Mouse (Mus musculus): Measurements from ENCODE around the gene Ube2i. TPM values are rescaled to one million over a fixed set of nuclear protein-coding genes. Genes with fewer than 3 reads are reported as not detected.

The Ube2i gene
- 461 TPM for polyA plus RNA-seq (2014; fragmentation: Illumina TruSeq; extraction: RNeasy Lipid Tissue Mini Kit (QIAGEN cat#74804); ENCODE audit: low read depth, low replicate concordance)

DNA sequence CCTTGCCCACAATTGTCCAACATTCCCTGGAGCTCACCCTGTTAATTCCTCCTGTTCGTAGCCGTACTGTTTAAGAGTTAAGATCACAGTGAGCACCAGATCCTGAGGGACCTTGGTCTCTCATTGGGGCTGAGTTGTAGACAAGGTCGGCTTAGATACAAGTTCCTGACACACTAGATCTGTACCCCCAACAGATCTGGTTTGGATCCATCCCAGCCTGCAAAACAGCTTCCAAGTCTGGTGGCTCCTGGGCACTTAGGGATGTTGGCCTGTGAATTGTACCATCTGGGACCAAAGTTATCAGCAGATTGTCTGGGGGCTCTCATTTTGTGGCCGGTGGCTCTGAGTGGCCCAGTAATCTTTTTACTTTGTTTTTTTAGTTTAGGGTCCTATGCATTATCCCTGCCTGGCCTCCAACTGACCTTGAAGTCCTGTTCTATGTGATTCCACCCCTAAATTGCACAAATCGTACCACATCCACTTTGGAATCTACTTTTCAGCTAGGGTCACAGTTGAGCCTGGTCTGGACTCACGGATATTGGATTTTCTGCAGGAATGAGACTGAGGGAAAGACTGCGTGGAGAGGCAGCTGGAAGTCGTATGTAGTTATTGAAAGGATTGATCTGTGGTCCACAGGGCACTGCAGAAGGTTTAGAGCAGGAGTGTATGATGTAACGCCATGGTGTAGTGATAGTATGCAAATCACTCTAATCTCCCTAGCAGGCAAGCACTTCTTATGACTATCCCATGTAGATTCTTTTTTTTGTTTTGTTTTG is at the start of gene Ube2i:
Ube2i (minus strand) TSS at position 52 of the 776 bp plus-strand sequence.

DNA sequence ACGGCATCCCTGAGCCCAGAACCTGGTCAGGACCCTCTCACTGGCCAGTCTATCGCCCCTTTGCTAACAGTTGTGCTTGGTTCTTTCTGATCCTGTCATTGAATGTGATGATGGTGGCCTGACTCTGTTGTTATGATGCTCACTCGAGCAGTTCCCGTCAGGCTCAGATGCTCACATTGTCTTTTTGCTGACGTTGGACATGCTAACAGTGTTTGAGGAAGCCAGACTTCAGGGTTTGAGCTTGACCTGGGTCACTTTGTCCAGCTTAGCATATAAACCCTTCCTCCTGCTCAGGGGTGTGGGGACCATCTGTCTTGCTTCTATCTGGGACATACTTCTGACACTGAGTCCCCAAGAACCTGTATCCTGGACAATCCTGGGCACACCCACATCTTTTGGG is 43.9 kb upstream of the Ube2i start, which contains the start of gene Prss29:
Prss29 (plus strand) TSS at position 301 of the 400 bp plus-strand sequence.

DNA sequence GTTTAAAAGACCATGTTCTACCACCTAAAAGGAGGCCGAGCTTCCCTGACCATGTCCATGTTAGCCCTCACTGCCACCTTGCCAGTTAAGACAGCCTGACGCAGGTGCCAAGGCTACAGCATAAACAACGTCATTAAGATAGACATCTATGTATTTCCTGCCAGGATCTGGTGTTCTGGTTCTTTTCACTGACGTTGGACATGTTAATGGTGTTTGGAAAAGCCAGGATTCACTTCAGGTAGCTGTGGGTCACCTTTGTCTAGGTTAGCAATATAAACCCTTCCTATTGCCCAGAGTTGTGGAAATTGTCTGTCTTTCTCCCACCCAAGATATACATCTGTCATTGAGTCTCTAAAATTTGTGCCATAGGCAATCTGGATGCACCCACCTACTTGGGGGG is 33.9 kb upstream of the Ube2i start, which contains the start of gene Prss28:
Prss28 (plus strand) TSS at position 301 of the 400 bp plus-strand sequence.

DNA sequence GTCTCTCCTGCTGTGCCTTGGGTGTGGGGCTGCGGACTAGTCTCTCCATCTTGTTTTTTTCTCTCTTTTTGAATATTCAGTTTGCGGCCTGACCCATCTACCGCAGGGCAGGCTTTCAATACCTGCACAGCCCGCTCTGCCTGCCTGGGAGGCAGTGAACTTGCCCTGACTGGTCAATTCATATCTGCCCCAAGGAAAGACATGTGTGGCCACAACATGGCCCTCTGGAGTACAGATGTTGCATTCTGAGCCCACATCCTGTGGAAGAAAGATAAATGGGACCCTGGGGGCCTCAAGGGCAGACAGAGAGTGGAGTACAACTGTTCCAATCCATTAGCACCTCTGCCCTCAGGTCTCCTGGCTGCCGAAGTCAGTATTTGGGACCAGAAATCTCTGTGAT is 23.7 kb upstream of the Ube2i start, which contains the start of gene Prss34:
Prss34 (plus strand) TSS at position 301 of the 400 bp plus-strand sequence.

DNA sequence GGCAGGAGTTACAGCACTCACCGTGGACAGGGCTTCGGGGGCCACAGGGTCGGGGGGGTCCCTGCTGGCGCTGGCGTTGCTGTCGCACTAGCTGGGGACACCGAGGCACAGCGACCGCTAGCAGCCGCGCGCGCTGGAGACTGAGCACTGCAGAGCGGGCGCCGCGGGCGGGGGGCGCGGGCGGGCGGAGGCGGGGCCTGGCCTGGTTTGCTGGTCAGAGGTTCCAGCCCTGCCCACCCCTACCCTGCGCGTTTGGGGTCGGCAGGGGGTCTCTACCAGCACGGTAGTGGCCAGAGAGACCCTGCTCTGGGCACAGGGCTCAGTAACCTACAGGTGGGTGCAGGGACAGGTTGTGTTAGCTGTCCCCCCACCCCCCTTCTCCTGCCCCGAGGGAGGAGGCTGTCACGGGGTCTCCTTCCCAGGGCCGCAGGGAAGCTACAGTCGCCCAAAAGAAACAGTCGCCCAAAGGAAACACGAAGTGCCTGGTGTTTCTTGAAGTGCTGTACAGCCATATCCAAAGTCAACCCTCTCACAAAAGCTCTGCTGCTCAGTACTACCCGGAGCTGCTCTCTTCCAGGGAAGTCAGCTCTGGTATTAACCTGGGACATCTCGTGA is 18.2 kb downstream of the Ube2i start, which contains the start of gene Baiap3:
Baiap3 (minus strand) TSS at position 225 of the 615 bp plus-strand sequence.

DNA sequence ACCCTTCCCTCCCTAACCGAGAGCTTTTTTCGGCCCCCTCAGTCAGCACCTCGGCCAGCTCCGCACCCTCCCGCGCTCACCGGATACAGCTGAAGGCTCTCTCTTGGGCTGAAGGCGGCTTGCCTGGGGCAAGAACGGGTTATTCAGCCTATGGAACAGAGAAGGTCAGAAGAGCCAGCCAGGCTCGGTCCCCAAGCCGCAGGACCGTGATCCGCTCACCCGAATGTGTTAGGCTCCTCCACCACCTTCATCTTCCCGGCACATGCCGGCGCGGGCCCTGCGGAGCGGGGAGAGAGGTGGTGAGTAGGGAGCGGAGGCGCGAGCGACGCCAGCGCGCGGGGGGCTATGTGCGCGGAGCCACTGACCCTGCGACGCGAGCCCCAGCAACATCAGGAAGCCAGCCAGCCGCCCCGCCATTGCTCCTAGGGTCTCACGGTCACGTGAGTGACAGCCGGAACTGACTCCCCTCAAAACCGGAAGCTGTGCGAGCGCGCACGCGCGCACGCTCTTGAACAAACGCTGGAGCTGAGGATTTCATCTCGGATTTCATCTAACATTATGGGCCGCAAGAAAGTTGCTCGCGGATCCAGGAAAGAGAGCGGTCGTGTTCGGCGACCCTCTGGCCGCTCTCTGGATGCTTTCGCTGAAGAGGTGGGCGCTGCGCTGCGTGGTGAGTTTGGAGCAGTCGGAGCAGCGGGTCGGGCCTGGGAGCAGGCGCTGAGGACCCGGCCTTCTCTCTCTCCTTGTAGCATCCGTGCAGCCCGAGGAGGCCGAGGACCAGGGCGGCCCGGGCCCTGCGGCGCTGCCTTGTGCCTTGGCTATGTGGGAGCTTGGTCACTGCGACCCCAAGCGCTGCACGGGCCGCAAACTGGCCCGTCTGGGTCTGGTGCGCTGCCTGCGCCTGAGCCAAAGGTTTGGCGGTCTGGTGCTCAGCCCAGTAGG is 34.5 kb downstream of the Ube2i start, which contains the start of the genes Gnptg and Tsr3:
Gnptg (minus strand) TSS at position 430 of the 942 bp plus-strand sequence.
Tsr3 (plus strand) TSS at position 476 of the 942 bp plus-strand sequence.

Other genes with a start within 250 kb of the Ube2i start
- gene Tmem204, start 191.0 kb downstream of the Ube2i start, polyA plus RNA-seq (2014; fragmentation: Illumina TruSeq; extraction: RNeasy Lipid Tissue Mini Kit (QIAGEN cat#74804); ENCODE audit: low read depth, low replicate concordance), result 1.2 TPM
- gene Telo2, start 158.7 kb downstream of the Ube2i start, polyA plus RNA-seq (2014; fragmentation: Illumina TruSeq; extraction: RNeasy Lipid Tissue Mini Kit (QIAGEN cat#74804); ENCODE audit: low read depth, low replicate concordance), result 0.48 TPM
- gene Ptx4, start 153.9 kb downstream of the Ube2i start, polyA plus RNA-seq (2014; fragmentation: Illumina TruSeq; extraction: RNeasy Lipid Tissue Mini Kit (QIAGEN cat#74804); ENCODE audit: low read depth, low replicate concordance), result not detected
- gene Clcn7, start 141.2 kb downstream of the Ube2i start, polyA plus RNA-seq (2014; fragmentation: Illumina TruSeq; extraction: RNeasy Lipid Tissue Mini Kit (QIAGEN cat#74804); ENCODE audit: low read depth, low replicate concordance), result 3.2 TPM
- gene Ccdc154, start 112.2 kb downstream of the Ube2i start, polyA plus RNA-seq (2014; fragmentation: Illumina TruSeq; extraction: RNeasy Lipid Tissue Mini Kit (QIAGEN cat#74804); ENCODE audit: low read depth, low replicate concordance), result 2.2 TPM
- not detected for gene Gm38655, start 99.2 kb downstream of the Ube2i start, polyA plus RNA-seq (2014; fragmentation: Illumina TruSeq; extraction: RNeasy Lipid Tissue Mini Kit (QIAGEN cat#74804); ENCODE audit: low read depth, low replicate concordance)
- 5.9 TPM for gene BC003965, start 90.1 kb downstream of the Ube2i start, polyA plus RNA-seq (2014; fragmentation: Illumina TruSeq; extraction: RNeasy Lipid Tissue Mini Kit (QIAGEN cat#74804); ENCODE audit: low read depth, low replicate concordance)
- 3.5 TPM for gene Unkl, start 86.2 kb downstream of the Ube2i start, polyA plus RNA-seq (2014; fragmentation: Illumina TruSeq; extraction: RNeasy Lipid Tissue Mini Kit (QIAGEN cat#74804); ENCODE audit: low read depth, low replicate concordance)
- 2.9 TPM for gene Gnptg, start 34.5 kb downstream of the Ube2i start, polyA plus RNA-seq (2014; fragmentation: Illumina TruSeq; extraction: RNeasy Lipid Tissue Mini Kit (QIAGEN cat#74804); ENCODE audit: low read depth, low replicate concordance)
- 6.2 TPM for gene Tsr3, start 34.5 kb downstream of the Ube2i start, polyA plus RNA-seq (2014; fragmentation: Illumina TruSeq; extraction: RNeasy Lipid Tissue Mini Kit (QIAGEN cat#74804); ENCODE audit: low read depth, low replicate concordance)
- 0.20 TPM for gene Baiap3, start 18.3 kb downstream of the Ube2i start, polyA plus RNA-seq (2014; fragmentation: Illumina TruSeq; extraction: RNeasy Lipid Tissue Mini Kit (QIAGEN cat#74804); ENCODE audit: low read depth, low replicate concordance)
- not detected for gene Prss34, start 23.8 kb upstream of the Ube2i start, polyA plus RNA-seq (2014; fragmentation: Illumina TruSeq; extraction: RNeasy Lipid Tissue Mini Kit (QIAGEN cat#74804); ENCODE audit: low read depth, low replicate concordance)
- not detected for gene Prss28, start 34.0 kb upstream of the Ube2i start, polyA plus RNA-seq (2014; fragmentation: Illumina TruSeq; extraction: RNeasy Lipid Tissue Mini Kit (QIAGEN cat#74804); ENCODE audit: low read depth, low replicate concordance)
- not detected for gene Prss29, start 44.0 kb upstream of the Ube2i start, polyA plus RNA-seq (2014; fragmentation: Illumina TruSeq; extraction: RNeasy Lipid Tissue Mini Kit (QIAGEN cat#74804); ENCODE audit: low read depth, low replicate concordance)
- gene Tpsab1, start 70.9 kb upstream of the Ube2i start, polyA plus RNA-seq (2014; fragmentation: Illumina TruSeq; extraction: RNeasy Lipid Tissue Mini Kit (QIAGEN cat#74804); ENCODE audit: low read depth, low replicate concordance), result not detected
- gene Tpsb2, start 91.7 kb upstream of the Ube2i start, polyA plus RNA-seq (2014; fragmentation: Illumina TruSeq; extraction: RNeasy Lipid Tissue Mini Kit (QIAGEN cat#74804); ENCODE audit: low read depth, low replicate concordance), result not detected
- not detected for gene Tpsg1, start 94.7 kb upstream of the Ube2i start, polyA plus RNA-seq (2014; fragmentation: Illumina TruSeq; extraction: RNeasy Lipid Tissue Mini Kit (QIAGEN cat#74804); ENCODE audit: low read depth, low replicate concordance)
- 3.0 TPM for gene Cacna1h, start 159.2 kb upstream of the Ube2i start, polyA plus RNA-seq (2014; fragmentation: Illumina TruSeq; extraction: RNeasy Lipid Tissue Mini Kit (QIAGEN cat#74804); ENCODE audit: low read depth, low replicate concordance)
- 6.4 TPM for gene Tekt4, start 180.0 kb upstream of the Ube2i start, polyA plus RNA-seq (2014; fragmentation: Illumina TruSeq; extraction: RNeasy Lipid Tissue Mini Kit (QIAGEN cat#74804); ENCODE audit: low read depth, low replicate concordance)
- gene Sstr5, start 222.7 kb upstream of the Ube2i start, polyA plus RNA-seq (2014; fragmentation: Illumina TruSeq; extraction: RNeasy Lipid Tissue Mini Kit (QIAGEN cat#74804); ENCODE audit: low read depth, low replicate concordance), result not detected

All from testis, adult 10 weeks (tissue).